Mouse (Mus musculus): ENCODE results near the gene Samd11. TPM values are rescaled to one million over a fixed set of nuclear protein-coding genes. Genes with fewer than 3 reads are reported as not detected.

Gene Samd11
- polyA plus RNA-seq, 1 experiment from 2014 or later, result 2.2 TPM

- Histone ChIP-seq H3K36me3 (ENCODE audit: control insufficient read depth, insufficient read depth) (no peaks in the 10 kb centered on the region), H3K4me2 (ENCODE audit: low read length) (no peak overlapping the region), H3K9ac (replicated peaks; ENCODE audit: low read depth, low read length) (no peak overlapping the region), H3K9me3 (ENCODE audit: control insufficient read depth, low read length) (no peaks in the 10 kb centered on the region), H3K27me3 (replicated peaks; ENCODE audit: control insufficient read depth, insufficient read depth, low read length) (no peaks in the 10 kb centered on the region), H3K27ac (ENCODE audit: low read length) (no peak overlapping the region), H3K4me3 (replicated peaks; ENCODE audit: low read length) (no peak overlapping the region), H3K4me1 (replicated peaks; ENCODE audit: control insufficient read depth, insufficient read depth, low read length) (no peaks in the 10 kb centered on the region)
- WGBS, result 82% methylated on average over 16 of the region's 16 CpGs
- no peak for ATAC-seq
These were observed 38.3 kb downstream of the Samd11 start for GRCm38 (mm10) chr4:156217022-156217669.

GRCm38 (mm10) chr4:156216196-156216595, 39.3 kb downstream of the Samd11 start:
- no peak for ATAC-seq
- WGBS, result 90% methylated on average over 2 of the region's 2 CpGs
- no peaks in the 10 kb centered on the region for H3K36me3 ChIP-seq (ENCODE audit: control insufficient read depth, insufficient read depth)
- no peaks in the 10 kb centered on the region for H3K27me3 ChIP-seq (replicated peaks; ENCODE audit: control insufficient read depth, insufficient read depth, low read length)
- H3K27ac ChIP-seq (ENCODE audit: low read length), result no peak overlapping the region
- H3K4me2 ChIP-seq (ENCODE audit: low read length), result no peak overlapping the region
- no peak overlapping the region for H3K9ac ChIP-seq (replicated peaks; ENCODE audit: low read depth, low read length)
- no peak overlapping the region for H3K4me3 ChIP-seq (replicated peaks; ENCODE audit: low read length)
- H3K4me1 ChIP-seq (replicated peaks; ENCODE audit: control insufficient read depth, insufficient read depth, low read length), result no peaks in the 10 kb centered on the region
- H3K9me3 ChIP-seq (ENCODE audit: control insufficient read depth, low read length), result no peaks in the 10 kb centered on the region

DNA sequence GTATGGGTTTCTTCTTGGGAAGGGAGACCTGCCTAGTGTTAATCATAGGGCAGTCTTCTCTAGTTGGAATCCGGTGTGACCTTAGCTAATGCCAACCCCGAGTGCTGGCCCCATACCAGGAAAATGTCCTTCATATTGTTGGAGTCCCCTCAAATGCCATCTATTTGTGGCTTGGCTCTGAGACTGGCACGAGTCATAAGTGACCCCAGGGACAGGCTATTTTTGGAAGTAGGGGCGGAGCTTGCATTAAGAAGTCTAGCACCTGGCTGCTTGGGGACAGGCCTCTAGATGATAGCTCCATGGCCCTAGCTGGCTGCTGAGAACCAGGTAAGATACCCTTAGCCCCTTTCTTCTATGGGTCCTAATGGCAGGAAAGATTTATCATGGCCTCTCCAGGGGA, 39.8 kb downstream of the Samd11 start, which contains the start of gene Perm1:
TSS of gene Perm1 (plus strand) at position 220 of the 400 bp plus-strand sequence.
- no peaks in the 10 kb centered on the region for H3K27me3 ChIP-seq (replicated peaks; ENCODE audit: control insufficient read depth, insufficient read depth, low read length)
- no peak for ATAC-seq
- 78% methylated on average over 4 of the region's 4 CpGs for WGBS

DNA sequence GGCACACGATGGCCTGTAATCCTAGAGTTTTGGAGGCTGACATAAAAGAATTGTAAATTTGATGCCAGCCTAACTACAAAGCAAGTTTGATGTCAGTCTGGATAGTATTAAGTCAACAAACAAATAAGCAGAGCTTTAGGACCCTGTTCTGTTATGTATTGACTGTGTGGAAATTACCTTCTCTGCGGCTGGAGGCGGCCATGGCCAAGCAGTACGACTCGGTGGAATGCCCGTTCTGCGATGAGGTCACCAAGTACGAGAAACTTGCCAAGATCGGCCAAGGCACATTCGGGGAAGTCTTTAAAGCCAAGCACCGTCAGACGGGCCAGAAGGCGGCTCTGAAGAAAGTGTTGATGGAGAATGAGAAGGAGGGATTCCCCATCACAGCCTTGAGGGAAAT, 42.3 kb downstream of the Samd11 start:
- H3K9me3 ChIP-seq (ENCODE audit: control insufficient read depth, low read length), result no peaks in the 10 kb centered on the region
- no peak overlapping the region for H3K27ac ChIP-seq (ENCODE audit: low read length)
- no peaks in the 10 kb centered on the region for H3K36me3 ChIP-seq (ENCODE audit: control insufficient read depth, insufficient read depth)
- ATAC-seq, result no peak
- H3K9ac ChIP-seq (replicated peaks; ENCODE audit: low read depth, low read length), result no peak overlapping the region
- no peak overlapping the region for H3K4me3 ChIP-seq (replicated peaks; ENCODE audit: low read length)
- no peaks in the 10 kb centered on the region for H3K27me3 ChIP-seq (replicated peaks; ENCODE audit: control insufficient read depth, insufficient read depth, low read length)
- no peaks in the 10 kb centered on the region for H3K4me1 ChIP-seq (replicated peaks; ENCODE audit: control insufficient read depth, insufficient read depth, low read length)
- WGBS, result 93% methylated on average over 13 of the region's 13 CpGs
- H3K4me2 ChIP-seq (ENCODE audit: low read length), result no peak overlapping the region

More for the DNA sequence above, 39.8 kb downstream of the Samd11 start, which contains the start of gene Perm1:
- Histone ChIP-seq H3K9ac (replicated peaks; ENCODE audit: low read depth, low read length) (no peak within 1 kb of the TSS), H3K27ac (ENCODE audit: low read length) (no peak within 1 kb of the TSS), H3K4me1 (replicated peaks; ENCODE audit: control insufficient read depth, insufficient read depth, low read length) (no peaks in the 10 kb centered on the region), H3K4me2 (ENCODE audit: low read length) (no peak within 1 kb of the TSS), H3K36me3 (ENCODE audit: control insufficient read depth, insufficient read depth) (no peaks in the 10 kb centered on the region), H3K4me3 (replicated peaks; ENCODE audit: low read length) (no peak within 1 kb of the TSS), H3K9me3 (ENCODE audit: control insufficient read depth, low read length) (no peaks in the 10 kb centered on the region)

GRCm38 (mm10) chr4:156209963-156210635, 45.4 kb downstream of the Samd11 start:
- Histone ChIP-seq H3K36me3 (ENCODE audit: control insufficient read depth, insufficient read depth) (no peaks in the 10 kb centered on the region), H3K9ac (replicated peaks; ENCODE audit: low read depth, low read length) (no peak overlapping the region), H3K4me1 (replicated peaks; ENCODE audit: control insufficient read depth, insufficient read depth, low read length) (peaks cover 2% of the 10 kb centered on the region; the same call in 1 of the 2 replicates), H3K27me3 (replicated peaks; ENCODE audit: control insufficient read depth, insufficient read depth, low read length) (no peaks in the 10 kb centered on the region), H3K27ac (ENCODE audit: low read length) (no peak overlapping the region), H3K9me3 (ENCODE audit: control insufficient read depth, low read length) (no peaks in the 10 kb centered on the region), H3K4me3 (replicated peaks; ENCODE audit: low read length) (no peak overlapping the region), H3K4me2 (ENCODE audit: low read length) (no peak overlapping the region)
- WGBS, result 85% methylated on average over 13 of the region's 13 CpGs
- no peak for ATAC-seq

GRCm38 (mm10) chr4:156208872-156209271, 46.6 kb downstream of the Samd11 start:
- no peaks in the 10 kb centered on the region for H3K9me3 ChIP-seq (ENCODE audit: control insufficient read depth, low read length)
- peaks cover 8% of the 10 kb centered on the region for H3K4me1 ChIP-seq (replicated peaks; ENCODE audit: control insufficient read depth, insufficient read depth, low read length)
- H3K27ac ChIP-seq (ENCODE audit: low read length), result no peak overlapping the region
- H3K36me3 ChIP-seq (ENCODE audit: control insufficient read depth, insufficient read depth), result no peaks in the 10 kb centered on the region
- no peaks in the 10 kb centered on the region for H3K27me3 ChIP-seq (replicated peaks; ENCODE audit: control insufficient read depth, insufficient read depth, low read length)
- no peak overlapping the region for H3K9ac ChIP-seq (replicated peaks; ENCODE audit: low read depth, low read length)
- WGBS, result 93% methylated on average over 4 of the region's 4 CpGs
- no peak overlapping the region for H3K4me3 ChIP-seq (replicated peaks; ENCODE audit: low read length)
- no peak for ATAC-seq
- H3K4me2 ChIP-seq (ENCODE audit: low read length), result no peak overlapping the region

- H3K4me3 ChIP-seq (replicated peaks; ENCODE audit: low read length), result peak overlapping the region; percentile 60
- under 1% methylated on average over 49 of the region's 49 CpGs for WGBS
These were observed 51.9 kb downstream of the Samd11 start for GRCm38 (mm10) chr4:156203413-156204131.

DNA sequence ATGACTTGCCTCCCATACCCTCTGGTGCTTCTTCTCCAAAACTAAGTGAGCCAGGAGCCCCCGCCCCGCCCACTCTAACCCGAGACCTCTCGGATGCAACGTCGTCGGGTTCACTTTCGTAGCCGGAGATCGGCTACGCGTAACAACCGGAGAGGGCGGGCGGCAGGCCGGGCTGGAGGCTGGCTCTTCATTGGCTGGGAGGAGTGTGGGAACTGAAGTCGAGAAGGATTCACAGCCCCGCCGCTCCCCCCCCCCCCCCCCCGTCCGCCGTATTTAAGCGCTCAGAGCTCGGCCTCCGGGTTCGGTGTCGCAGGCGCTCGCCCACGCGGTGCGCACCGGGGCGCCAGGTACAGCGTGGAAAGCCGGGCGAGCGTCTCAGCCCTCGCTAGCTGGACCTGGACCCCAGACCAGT, 52.5 kb downstream of the Samd11 start, which contains the start of gene AW011738:
TSS of gene AW011738 (plus strand) at position 304 of the 412 bp plus-strand sequence.
- peaks cover 22% of the 10 kb centered on the region for H3K4me1 ChIP-seq (replicated peaks; ENCODE audit: control insufficient read depth, insufficient read depth, low read length)
- 0 out of 2 replicates have a peak within 1 kb of the TSS, but pooled peaks have one; percentile 8 for H3K27ac ChIP-seq (ENCODE audit: low read length)
- no peaks in the 10 kb centered on the region for H3K27me3 ChIP-seq (replicated peaks; ENCODE audit: control insufficient read depth, insufficient read depth, low read length)
- H3K4me3 ChIP-seq (replicated peaks; ENCODE audit: low read length), result peak within 1 kb of the TSS; percentile 60
- no peaks in the 10 kb centered on the region for H3K9me3 ChIP-seq (ENCODE audit: control insufficient read depth, low read length)
- peak within 1 kb of the TSS; percentile 64 for H3K9ac ChIP-seq (replicated peaks; ENCODE audit: low read depth, low read length)
- peak; percentile 83 for ATAC-seq
- peak within 1 kb of the TSS; percentile 90 for H3K4me2 ChIP-seq (ENCODE audit: low read length)
- 0% methylated on average over 25 of the region's 39 CpGs for WGBS
- no peaks in the 10 kb centered on the region for H3K36me3 ChIP-seq (ENCODE audit: control insufficient read depth, insufficient read depth)

More at GRCm38 (mm10) chr4:156203413-156204131, 51.9 kb downstream of the Samd11 start:
- Histone ChIP-seq H3K36me3 (ENCODE audit: control insufficient read depth, insufficient read depth) (no peaks in the 10 kb centered on the region), H3K9me3 (ENCODE audit: control insufficient read depth, low read length) (no peaks in the 10 kb centered on the region), H3K9ac (replicated peaks; ENCODE audit: low read depth, low read length) (peak overlapping the region; percentile 64), H3K4me2 (ENCODE audit: low read length) (peak overlapping the region; percentile 90), H3K4me1 (replicated peaks; ENCODE audit: control insufficient read depth, insufficient read depth, low read length) (peaks cover 21% of the 10 kb centered on the region), H3K27me3 (replicated peaks; ENCODE audit: control insufficient read depth, insufficient read depth, low read length) (no peaks in the 10 kb centered on the region), H3K27ac (ENCODE audit: low read length) (0 out of 2 replicates have a peak overlapping the region, but pooled peaks have one; percentile 8)
- ATAC-seq, result peak; percentile 53

- H3K36me3 ChIP-seq (ENCODE audit: control insufficient read depth, insufficient read depth), result no peaks in the 10 kb centered on the region
- H3K27ac ChIP-seq (ENCODE audit: low read length), result no peak overlapping the region
- peaks cover 23% of the 10 kb centered on the region for H3K4me1 ChIP-seq (replicated peaks; ENCODE audit: control insufficient read depth, insufficient read depth, low read length)
- H3K9me3 ChIP-seq (ENCODE audit: control insufficient read depth, low read length), result no peaks in the 10 kb centered on the region
- no peak overlapping the region for H3K9ac ChIP-seq (replicated peaks; ENCODE audit: low read depth, low read length)
- no peaks in the 10 kb centered on the region for H3K27me3 ChIP-seq (replicated peaks; ENCODE audit: control insufficient read depth, insufficient read depth, low read length)
- peak overlapping the region; percentile 90 for H3K4me2 ChIP-seq (ENCODE audit: low read length)
- peak overlapping the region; percentile 60; the same call in 1 of the 2 replicates for H3K4me3 ChIP-seq (replicated peaks; ENCODE audit: low read length)
- no peak for ATAC-seq
- 42% methylated on average over 12 of the region's 12 CpGs for WGBS
These were observed 53.0 kb downstream of the Samd11 start for GRCm38 (mm10) chr4:156202462-156202893.

Measured in forebrain, embryonic 16.5 days (tissue).